ENCODE assay signal across 9 mouse cellular contexts in genomic region chr19:47374440-47374839, GRCm38 (mm10).
A peak's percentile ranks its signal among the peaks of the same experiment; 100 is the strongest.
DNase-seq lines count a peak whose midpoint lies in the region; ATAC-seq lines count a peak whose summit lies in the region.
"Had no signal": no experiment of that assay in that cellular context is flagged by ENCODE, and none has a peak within 500 bp of the region (broad histone marks: within the 10 kb centered on the region; RNA-seq: fewer than 3 reads in every experiment).

No protein-coding gene starts in this region.

- no peak overlapping the region for H3K4me2 ChIP-seq in midbrain, embryonic 16.5 days (ENCODE audit: low read length)
- H3K4me2 ChIP-seq: midbrain, embryonic 12.5 days had no signal

- H3K27ac ChIP-seq in midbrain, embryonic 16.5 days (ENCODE audit: low read length): no peak overlapping the region
- H3K27ac ChIP-seq: midbrain, embryonic 12.5 days had no signal

- H3K9ac ChIP-seq in midbrain, embryonic 16.5 days (ENCODE audit: low read depth, low read length): no peak overlapping the region
- H3K9ac ChIP-seq: midbrain, embryonic 12.5 days had no signal

- intact Hi-C loops in left cerebral cortex, postnatal 36 days (cut with DNase I): no loop called here

- no peaks in the 10 kb centered on the region for H3K4me1 ChIP-seq in midbrain, embryonic 16.5 days (ENCODE audit: control insufficient read depth, insufficient read depth, low read length)

- H3K4me3 ChIP-seq in midbrain, embryonic 16.5 days (ENCODE audit: low read depth, low read length): no peak overlapping the region
- H3K4me3 ChIP-seq: midbrain, embryonic 12.5 days had no signal

- H3K27me3 ChIP-seq in midbrain, embryonic 16.5 days (ENCODE audit: control insufficient read depth, insufficient read depth, low read depth, low read length): no peaks in the 10 kb centered on the region
- H3K27me3 ChIP-seq: midbrain, embryonic 12.5 days had no signal

- H3K9me3 ChIP-seq in midbrain, embryonic 16.5 days (replicated peaks; ENCODE audit: control insufficient read depth, low read length, poor library complexity, severe bottlenecking): no peaks in the 10 kb centered on the region
- H3K9me3 ChIP-seq: midbrain, embryonic 12.5 days had no signal

- peak; percentile 32 to 69 for DNase-seq in left cerebral cortex, adult 18-20 months (ENCODE audit: low spot score in 2 of 2)
- no peak for DNase-seq in left cerebral cortex, postnatal 36 days (ENCODE audit: low spot score in 2 of 2)
- DNase-seq in Muller cell, postnatal 12 days (ENCODE audit: inconsistent ontology term): peak; percentile 46
- DNase-seq in cerebellum, adult 8-10 months: peak; percentile 59
- peak; percentile 73 for DNase-seq in gastrocnemius, postnatal 10 days
- peak; percentile 47 to 58 for DNase-seq in layer of hippocampus, postnatal 14 days (ENCODE audit: low spot score in 2 of 2)
- peak; percentile 82 for DNase-seq in testis, postnatal 10 days (ENCODE audit: low spot score)

- no peaks in the 10 kb centered on the region for H3K36me3 ChIP-seq in midbrain, embryonic 16.5 days (ENCODE audit: control insufficient read depth, insufficient read depth, low read length)
- H3K36me3 ChIP-seq: midbrain, embryonic 12.5 days had no signal

- 41% methylated on average over 4 of the region's 4 CpGs for WGBS in midbrain, embryonic 16.5 days

- ATAC-seq in midbrain, embryonic 16.5 days: 0 out of 2 replicates have a peak, but pooled peaks have one; percentile 36

Comparison
In these comparisons a context has a peak if more than half of its experiments do, and no peak if none do; other contexts are left out.
1. DNase-seq: peak in left cerebral cortex, adult 18-20 months (2 of 2), Muller cell, postnatal 12 days (single experiment), cerebellum, adult 8-10 months (single experiment), gastrocnemius, postnatal 10 days (single experiment), layer of hippocampus, postnatal 14 days (2 of 2) and testis, postnatal 10 days (single experiment); none in left cerebral cortex, postnatal 36 days (0 of 2).